Mouse (Mus musculus): ENCODE data around the gene Gm21969.

DNA sequence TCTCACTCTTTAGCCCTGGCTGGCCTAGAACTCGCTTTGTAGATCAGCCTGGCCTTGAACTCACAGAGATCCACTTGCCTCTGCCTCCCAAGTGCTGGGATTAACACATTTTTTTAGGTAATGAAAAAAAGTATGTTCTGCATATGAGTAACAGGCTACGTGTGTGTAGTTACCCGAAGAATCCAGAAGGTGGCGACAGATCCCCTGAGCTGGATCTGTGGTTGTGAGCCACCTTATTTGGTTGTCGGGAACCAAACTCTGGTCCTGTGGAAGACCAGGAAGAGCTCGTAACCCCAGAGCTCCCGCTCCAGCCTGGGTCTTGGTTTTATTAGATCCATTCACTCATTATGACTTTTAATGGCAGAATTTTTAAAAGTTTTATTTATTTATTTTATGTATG, 43.9 kb downstream of the Gm21969 start:
- TF ChIP-seq CHD2 (IDR thresholded peaks at IDR 0.05; ENCODE audit: low read depth, low read length) (no peak), ZC3H11A (IDR thresholded peaks at IDR 0.05; ENCODE audit: borderline replicate concordance, low read depth, low read length) (no peak)
